Mouse (Mus musculus): Measurements from ENCODE around the gene Map3k5. TPM values are rescaled to one million over a fixed set of nuclear protein-coding genes. Genes with fewer than 3 reads are reported as not detected.
"Not testable (repeated sequence)": the region's sequence is repeated elsewhere in the genome, so short reads cannot be mapped to it uniquely, and the experiment has no call there.

Gene Map3k5
- 3.9 and 4.0 TPM in 2 replicates for polyA plus RNA-seq (2012; rRNA removed)

DNA sequence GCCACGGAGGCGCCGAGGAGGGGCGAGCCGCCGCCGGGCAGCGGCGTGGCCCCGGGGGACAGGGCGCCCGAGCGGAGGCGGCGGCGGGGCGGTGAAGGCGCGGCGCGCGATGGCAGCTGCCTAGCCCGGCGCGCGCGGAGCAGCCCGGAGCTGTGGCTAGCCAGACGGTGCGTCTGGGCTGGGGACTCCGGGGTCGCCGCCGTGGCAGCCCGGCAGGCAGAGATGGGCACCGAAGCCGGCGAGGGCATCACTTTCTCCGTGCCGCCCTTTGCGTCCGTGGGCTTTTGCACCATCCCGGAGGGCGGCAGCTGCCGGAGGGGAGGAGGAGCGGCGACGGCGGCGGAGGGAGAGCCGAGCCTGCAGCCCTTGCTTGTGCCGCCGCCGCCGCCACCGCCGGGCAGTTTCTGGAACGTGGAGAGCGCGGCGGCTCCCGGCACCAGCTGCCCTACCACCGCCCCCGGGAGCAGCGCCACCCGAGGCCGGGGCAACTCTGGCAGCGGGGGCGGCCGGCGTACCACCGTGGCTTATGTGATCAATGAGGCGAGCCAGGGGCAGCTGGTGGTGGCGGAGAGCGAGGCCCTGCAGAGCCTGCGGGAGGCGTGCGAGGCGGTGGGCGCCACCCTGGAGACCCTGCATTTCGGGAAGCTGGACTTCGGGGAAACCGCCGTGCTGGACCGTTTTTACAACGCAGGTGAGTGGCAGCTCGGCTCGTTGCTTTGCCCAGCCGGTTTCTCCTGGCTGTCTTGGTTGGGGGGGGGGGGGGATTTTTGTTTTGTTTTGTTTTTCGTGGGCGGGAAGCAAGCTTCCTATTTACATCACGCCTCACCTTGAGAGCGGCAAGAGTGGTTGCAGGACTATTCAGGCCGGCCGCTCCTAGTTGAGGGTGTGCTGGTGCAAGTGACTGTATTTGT, at the start of gene Map3k5:
TSS of gene Map3k5 (plus strand) at position 89 of the 911 bp plus-strand sequence.
- WGBS = 1% methylated on average over 94 of the region's 95 CpGs
- DNase-seq (ENCODE audit: low read depth, low spot score) = no peak

DNA sequence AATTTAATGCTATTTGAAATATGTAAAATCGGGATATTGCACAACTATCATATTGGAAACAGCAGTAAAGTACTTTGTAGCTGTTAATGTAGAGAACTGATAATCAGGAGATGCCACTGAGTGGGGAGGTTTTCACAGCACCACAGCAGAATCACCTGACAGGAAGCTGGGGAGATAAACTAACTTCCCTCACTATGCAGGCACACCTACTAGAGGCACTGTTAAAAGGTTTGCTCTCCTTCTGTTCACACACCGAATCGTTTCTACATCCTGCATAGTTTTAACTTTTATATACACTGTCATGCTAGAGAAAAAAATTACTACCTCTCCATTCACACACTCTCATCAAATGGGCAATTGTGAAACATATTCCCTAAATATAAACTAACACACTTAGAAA, 48.0 kb upstream of the Map3k5 start:
- WGBS = 62% methylated on average over 3 of the region's 3 CpGs
- no peak for DNase-seq (ENCODE audit: low read depth, low spot score)

DNA sequence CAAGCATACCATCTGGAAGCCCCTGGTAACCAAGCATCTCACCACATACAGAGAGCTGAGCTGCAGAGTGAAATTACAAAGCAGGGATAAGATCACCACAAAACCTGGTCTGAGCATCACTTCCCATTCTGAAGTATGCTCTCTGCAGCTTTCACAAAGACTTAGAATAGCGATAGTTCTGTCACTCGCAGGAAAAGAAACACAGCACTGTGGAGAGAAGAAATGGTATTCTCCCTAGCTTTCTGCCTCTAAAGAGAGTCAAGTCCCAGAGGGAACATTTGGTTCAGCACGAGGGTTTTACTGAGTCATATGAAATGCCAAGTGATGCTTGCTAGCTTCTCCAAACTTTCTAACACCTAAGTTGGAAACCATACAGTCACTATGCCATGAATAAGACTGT, 44.4 kb upstream of the Map3k5 start:
- 78% methylated on average over 3 of the region's 3 CpGs for WGBS
- no peak for DNase-seq (ENCODE audit: low read depth, low spot score)

DNA sequence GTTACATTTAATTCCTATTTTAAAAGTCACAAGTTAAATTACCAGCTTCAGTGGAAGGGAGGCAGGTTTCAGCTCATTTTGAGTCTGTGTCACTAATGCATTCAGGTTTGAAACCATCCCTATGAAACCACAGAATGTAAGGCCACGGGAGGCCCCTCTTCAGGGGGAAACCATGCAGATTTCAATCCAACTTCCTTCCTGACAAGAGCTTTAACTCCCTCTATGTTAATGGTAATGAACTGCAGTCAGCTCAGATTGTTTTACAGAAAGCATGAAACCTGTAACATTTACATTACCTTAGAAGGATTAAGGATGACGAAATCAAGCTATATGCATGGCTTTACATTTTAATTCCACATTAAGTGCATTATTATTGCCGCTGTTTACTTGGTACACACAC, 42.6 kb upstream of the Map3k5 start:
- WGBS = 78% methylated on average over 3 of the region's 3 CpGs
- no peak for DNase-seq (ENCODE audit: low read depth, low spot score)

DNA sequence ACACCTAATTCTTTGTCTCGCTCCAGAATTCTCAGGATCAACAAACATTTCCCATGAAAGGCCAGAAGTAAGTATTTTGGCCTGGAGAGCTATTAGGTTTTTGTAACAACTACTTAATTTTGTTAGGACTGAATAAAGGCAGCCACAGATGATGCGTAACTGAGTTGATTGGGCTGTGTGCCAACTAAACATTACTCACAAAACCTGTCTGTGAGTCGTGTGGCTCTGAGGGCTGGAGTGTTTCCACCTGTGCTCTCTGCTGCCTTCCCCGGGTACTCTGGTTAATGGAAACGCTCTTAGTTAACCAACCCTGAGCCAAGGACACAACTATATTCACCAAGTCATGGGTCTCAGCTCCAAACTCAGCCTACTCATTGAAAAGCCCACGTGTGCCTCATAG, 41.1 kb upstream of the Map3k5 start:
- no peak for DNase-seq (ENCODE audit: low read depth, low spot score)
- 64% methylated on average over 6 of the region's 6 CpGs for WGBS

DNA sequence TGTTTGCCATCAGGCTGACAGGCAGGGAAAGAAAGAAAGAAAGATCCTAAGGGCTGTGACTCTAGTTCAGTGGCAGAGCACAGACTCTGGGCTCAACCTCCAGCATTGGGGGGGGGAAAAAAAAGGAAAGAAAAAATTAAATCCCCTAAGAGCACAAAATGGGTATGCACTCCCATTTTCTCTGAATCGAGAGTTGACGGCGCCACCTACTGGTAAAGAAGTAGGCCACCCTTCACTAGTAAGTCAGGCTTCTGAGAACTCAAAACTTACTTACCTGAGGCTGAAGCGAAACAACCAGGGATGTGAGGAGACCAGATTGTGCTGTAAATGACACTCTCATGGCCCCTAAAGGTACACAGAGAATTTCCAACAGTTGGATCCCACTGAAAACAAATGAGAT, 40.3 kb upstream of the Map3k5 start:
- 24% methylated on average over 4 of the region's 4 CpGs for WGBS
- no peak for DNase-seq (ENCODE audit: low read depth, low spot score)

DNA sequence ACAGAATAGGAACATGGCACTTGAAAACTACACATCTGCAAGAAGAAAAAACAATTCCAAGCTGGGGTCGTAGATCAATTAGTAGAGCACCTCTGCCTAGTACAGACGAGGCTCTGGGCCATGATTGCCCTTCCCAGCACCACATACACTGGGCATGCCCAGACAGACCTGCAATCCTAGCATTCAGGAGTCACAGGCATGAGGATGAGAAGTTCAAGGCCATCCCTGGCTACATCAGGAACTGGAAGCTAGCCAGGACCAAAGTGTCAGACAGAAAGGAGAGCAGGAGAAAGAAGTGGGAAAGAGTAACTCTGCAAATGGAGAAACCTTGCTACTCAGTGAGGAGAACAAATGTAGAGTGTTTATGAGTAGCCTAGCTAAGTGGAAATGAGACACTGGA, 34.1 kb upstream of the Map3k5 start:
- WGBS = 63% methylated on average over 2 of the region's 2 CpGs
- no peak for DNase-seq (ENCODE audit: low read depth, low spot score)

DNA sequence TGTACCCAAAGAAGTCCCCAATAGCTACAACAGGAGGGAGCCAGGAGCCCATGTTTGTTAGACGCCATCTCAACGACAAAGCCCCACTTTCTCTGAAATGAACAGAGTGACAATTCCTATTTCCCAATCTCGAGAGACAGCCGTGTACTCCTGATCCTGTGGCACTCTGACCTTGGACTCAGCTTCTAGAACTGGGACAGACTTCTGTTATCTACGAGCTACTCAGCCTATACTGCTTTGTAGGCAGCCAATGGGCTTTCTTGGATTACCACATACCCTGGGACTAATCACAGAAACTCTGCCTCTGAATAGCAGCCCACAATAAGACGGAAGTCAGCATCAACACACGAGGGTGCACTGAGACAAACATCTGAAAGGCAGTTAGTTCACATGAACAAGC, 32.3 kb upstream of the Map3k5 start:
- no peak for DNase-seq (ENCODE audit: low read depth, low spot score)
- 75% methylated on average over 7 of the region's 7 CpGs for WGBS

DNA sequence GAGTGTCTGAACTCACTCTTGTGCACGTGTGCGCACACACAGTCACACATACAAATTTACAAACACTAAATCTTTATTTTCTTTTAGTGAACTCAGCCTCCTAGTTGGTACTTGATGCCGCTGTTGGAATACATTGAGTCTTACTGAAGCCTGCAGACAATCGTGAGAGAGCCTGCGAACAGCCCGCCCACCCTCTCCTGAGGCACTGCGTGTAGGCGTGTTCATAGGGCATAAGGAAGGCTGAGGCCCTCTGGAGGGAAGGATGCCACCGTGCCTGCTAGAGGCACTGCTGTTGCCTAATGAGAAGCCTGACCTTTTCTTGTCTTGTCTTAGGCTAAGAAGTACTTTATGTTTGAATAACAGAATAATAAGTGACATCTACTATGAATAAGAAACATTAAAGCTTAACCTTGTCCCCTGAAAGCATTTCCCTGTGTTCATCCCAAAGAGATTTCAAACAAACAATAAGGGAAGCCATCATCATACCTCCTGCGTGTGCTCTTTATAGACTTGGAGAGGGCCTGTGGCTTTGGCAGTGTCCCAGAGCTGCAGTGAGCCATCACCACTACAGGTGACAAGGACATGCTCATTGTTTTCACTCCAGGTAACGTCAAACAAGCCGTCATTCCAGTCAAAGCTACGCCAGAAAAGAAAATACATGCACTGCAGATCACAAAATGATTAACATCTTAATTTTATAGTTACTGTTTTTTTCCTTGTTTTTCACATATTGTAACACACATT, 30.0 kb upstream of the Map3k5 start:
- DNase-seq (ENCODE audit: low read depth, low spot score) = no peak

DNA sequence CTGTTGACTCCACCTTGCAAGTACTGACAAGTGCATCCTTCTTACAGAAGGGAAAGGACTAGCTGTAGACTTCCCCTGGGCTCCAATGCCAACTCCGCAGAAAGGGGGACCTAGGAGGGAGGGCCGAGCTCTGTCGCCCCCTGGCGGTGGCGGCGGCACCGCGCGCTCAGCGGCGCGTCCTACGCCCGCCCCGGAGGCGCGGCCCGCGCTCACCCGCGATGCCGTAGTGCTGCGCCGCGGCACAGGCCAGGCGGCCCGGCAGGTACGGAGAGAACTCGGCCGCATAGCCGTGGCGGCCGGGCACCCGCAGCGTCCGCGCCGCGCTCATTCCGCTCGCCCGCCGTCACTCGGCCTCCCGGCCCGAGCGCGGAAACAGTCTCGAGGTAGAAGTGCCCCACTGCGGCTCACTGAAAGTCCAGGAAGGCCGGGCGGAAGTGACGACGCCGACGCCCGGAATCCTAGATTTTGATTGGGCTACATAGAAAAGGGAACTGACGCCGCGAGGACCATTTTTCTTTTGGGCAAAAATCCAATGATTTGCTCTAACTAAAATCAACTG, 26.9 kb upstream of the Map3k5 start, which contains the start of gene Pex7:
TSS of gene Pex7 (minus strand) at position 444 of the 559 bp plus-strand sequence.
- DNase-seq (ENCODE audit: low read depth, low spot score) = peak; percentile 65

More for the DNA sequence above, 30.0 kb upstream of the Map3k5 start:
- 78% methylated on average over 13 of the region's 13 CpGs for WGBS

DNA sequence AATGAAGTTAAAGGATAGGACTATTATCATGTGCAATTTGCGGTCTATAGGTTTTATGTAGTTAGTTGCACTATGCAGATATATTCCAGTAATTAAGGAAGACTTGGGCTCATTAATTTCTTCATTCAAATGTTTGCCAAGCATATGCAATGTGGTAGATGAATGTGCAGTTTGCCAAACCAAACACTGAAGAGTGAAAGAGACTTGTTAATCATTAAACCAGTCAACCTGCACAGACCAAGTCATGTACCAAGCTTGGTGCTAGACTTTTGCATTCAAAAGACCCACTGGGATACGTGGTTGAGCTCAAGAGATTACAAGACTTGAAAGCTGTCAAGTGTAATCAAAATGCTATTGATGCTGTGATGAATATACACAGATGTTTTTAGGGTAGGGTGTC, 26.2 kb upstream of the Map3k5 start:
- WGBS = 24% methylated on average over 2 of the region's 2 CpGs
- peak; percentile 58 for DNase-seq (ENCODE audit: low read depth, low spot score)

More for the DNA sequence above, 26.9 kb upstream of the Map3k5 start, which contains the start of gene Pex7:
- WGBS = under 1% methylated on average over 59 of the region's 60 CpGs

DNA sequence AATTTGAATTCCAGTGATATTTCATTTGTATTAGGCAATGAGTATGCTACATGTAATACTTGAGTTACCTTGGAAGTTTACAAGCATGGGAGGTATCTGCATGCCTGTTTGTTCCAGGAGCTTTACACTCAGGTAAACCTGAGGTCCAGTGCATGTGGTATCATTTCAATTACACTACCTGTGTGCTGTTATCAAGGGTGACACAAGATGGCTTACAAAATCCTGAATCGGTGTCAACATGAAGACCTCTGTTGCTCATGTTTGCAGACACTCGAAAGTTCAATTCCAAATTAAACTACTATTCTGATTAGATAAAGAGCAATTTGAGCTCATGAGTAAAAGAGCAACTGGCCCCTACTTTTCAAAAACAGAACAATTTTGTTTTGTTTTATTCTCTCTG, 23.8 kb upstream of the Map3k5 start:
- DNase-seq (ENCODE audit: low read depth, low spot score) = no peak
- WGBS = 77% methylated on average over 2 of the region's 2 CpGs

DNA sequence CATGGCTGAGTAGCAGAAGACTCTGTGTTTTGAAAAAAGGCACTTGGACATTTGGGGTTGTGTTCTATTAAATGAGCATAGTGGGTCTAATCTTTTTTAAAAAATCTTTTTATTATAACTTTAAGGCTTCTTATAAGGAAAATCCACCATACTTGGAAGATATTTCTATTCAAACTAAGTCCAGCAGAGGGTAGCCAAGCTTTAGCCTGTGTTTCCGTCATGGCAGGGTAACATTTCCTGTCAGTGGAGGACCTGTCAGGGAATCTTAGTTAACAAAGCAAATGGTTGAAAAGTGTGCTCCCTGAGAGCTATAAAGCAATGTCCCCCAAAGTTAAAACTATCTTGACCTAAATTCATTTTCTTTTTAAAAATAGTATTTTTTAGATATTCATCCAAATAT, 22.7 kb upstream of the Map3k5 start:
- DNase-seq (ENCODE audit: low read depth, low spot score) = no peak
- 48% methylated on average over 1 of the region's 1 CpGs for WGBS

DNA sequence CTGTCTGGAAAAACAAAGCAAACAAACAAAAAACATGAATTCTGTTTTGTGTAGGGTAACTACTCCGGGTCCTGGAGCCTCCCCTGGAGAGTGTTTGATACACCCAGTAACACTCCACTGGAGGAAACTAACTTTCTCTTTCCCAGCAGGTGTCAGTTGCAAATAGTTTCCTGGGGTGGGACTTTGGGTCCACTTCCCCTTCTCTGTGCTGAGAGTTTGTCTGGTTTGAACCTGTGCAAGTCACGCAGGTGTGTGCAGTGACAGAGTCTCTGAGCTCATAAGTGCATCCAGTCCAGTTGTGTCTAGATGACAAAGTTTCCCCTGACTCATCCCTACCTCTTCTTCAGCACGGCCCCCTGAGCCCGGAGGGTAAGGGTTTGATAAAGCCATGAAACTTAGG, 20.5 kb upstream of the Map3k5 start:
- WGBS = 57% methylated on average over 4 of the region's 4 CpGs
- no peak for DNase-seq (ENCODE audit: low read depth, low spot score)

DNA sequence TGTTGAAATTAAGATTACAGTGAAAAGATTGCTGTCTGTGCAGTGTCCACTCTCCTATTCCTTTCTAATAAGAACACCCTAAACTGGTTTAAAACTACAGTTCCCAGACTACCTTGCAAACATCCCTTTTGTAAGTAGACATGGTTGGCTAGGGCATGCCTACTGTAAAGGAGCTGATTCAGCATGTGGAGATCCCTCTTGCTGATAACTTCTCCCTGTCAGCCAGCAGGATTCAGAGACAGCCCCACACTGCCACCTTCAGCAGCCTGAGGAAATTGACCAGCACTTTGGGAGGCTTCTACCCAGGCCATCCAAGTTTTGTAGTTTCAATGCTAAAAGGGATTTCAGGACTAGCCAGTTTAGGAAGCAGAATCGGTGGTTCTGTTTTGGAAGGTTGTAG, 19.0 kb upstream of the Map3k5 start:
- WGBS = 23% methylated on average over 1 of the region's 1 CpGs
- DNase-seq (ENCODE audit: low read depth, low spot score) = no peak

DNA sequence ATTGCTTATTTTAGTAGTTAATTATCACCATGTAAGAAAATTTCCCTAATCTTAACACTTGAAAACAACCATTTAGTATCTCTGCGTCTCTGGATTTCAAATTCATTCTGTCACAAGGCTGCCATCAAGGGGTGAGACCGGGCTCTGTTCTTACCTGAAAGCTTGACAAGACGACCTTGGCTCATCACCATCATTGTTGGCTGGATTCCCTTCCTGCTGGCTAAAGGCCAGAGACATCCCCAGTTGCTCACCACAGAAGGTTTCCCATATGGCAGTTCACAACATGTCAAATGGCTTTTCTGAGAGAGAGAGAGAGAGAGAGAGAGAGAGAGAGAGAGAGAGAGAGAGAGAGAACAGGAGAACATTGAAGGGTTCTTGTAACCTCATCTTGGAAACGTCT, 11.9 kb upstream of the Map3k5 start:
- DNase-seq (ENCODE audit: low read depth, low spot score) = no peak

DNA sequence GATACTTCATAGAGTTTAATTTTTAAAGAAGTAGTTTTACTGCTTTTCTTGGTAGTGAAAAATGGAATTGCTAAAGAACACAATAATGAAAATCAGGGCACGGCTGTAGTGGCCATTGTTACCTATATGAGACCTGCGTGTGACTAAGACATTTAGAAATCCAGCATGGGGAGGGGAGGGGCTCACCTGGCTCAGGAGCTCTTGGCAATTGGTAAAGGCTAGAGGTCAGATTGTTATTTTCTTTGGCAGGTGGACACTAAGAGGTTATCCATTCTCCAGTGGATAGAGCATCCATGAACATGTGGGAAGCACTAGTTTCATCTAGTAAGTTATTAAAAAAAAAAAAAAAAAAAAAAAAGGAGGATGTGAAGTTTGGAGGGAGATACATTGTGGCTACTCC, 10.0 kb upstream of the Map3k5 start:
- DNase-seq (ENCODE audit: low read depth, low spot score) = no peak
- WGBS = 40% methylated on average over 2 of the region's 2 CpGs

More for the DNA sequence above, 11.9 kb upstream of the Map3k5 start:
- WGBS = 32% methylated on average over 4 of the region's 4 CpGs

DNA sequence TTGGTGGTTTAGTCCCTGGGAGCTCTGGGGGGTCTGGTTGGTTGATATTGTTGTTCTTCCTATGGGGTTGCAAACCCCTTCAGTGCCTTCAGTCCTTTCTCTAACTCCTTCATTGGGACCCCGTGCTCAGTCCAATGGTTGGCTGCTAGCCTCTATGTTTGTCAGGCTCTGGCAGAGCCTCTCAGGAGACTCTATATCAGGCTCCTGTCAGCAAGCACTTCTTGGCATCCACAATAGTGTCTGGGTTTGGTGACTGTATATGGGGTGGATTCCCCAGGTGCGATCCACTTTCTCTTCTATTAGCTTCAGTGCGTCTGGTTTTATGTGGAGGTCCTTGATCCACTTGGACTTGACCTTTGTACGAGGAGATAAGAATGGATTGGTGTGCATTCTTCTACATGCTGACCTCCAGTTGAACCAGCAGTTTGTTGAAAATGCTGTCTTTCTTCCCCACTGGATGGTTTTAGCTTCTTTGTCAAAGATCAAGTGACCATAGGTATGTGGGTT, 7.8 kb upstream of the Map3k5 start:
- not testable (repeated sequence) for DNase-seq (ENCODE audit: low read depth, low spot score)
- WGBS = 45% methylated on average over 4 of the region's 4 CpGs

DNA sequence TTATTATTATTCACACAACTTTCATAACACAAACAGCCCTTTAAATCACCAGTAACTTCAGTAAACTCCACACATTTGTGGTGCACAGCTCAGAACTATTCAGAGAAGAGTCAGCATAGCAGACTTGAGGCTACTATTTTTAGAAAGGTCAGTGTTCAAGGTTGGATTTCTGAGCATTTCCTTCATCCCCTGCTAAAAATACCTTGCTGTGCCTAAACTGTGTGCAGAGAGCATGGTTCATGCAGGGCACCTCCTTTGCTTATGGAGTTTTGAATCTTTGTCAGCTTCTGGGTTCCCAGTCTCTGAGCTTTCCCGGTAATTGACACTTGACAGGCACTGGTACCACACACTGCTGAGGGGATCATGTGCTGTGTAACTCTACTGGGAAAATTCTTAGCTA, 6.1 kb upstream of the Map3k5 start:
- no peak for DNase-seq (ENCODE audit: low read depth, low spot score)

DNA sequence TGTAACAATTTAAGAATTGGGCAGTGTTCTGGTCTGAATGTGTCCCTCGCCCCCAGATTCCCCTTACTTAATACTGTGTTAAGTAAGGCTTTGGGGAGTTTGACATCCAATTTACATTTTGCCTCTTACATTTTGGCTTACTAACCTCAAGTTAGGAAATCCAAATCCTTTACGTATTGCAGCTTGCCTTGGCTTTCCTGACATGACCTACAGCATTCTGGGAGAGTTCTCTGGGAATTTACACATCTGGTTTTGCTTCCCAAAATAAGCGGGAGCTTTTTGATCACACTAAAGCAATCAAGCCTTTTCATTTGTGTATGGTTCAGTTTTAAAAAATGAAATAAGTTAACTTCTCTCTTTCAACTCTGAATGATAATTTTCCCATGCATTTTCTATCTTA, 1.3 kb upstream of the Map3k5 start:
- WGBS = 46% methylated on average over 3 of the region's 3 CpGs
- no peak for DNase-seq (ENCODE audit: low read depth, low spot score)

More for the DNA sequence above, 6.1 kb upstream of the Map3k5 start:
- 86% methylated on average over 1 of the region's 1 CpGs for WGBS

Measured in large intestine, adult 2 months (tissue).